Mouse (Mus musculus): ENCODE measurements at regions not wholly inside any gene's neighbourhood (a gene's known extent, or its start where the extent isn't known, plus 50 kb on each side); places are given as distances from the start of the nearest gene placed in this dataset.

DNA sequence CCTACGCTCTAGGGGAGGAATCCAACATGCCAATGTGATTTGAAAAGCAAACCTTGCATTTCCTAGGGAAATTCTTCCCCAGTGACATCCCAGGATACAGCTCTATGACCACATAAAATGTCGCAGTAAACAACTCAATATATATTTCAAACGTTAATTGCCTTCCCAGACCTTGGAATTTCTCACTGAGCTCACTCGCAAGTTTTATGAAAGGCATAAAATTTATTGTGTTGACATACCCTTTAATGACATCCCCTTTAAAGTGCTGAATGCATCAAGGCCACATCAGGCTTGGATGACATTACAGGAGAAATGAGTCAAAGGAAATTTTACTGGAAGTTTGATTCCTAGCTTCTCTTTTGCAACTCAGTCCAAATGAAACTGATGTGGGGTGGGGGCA is 337.0 kb downstream of the Rps15a start:
- TF ChIP-seq POLR2A (IDR thresholded peaks at IDR 0.05; ENCODE audit: borderline replicate concordance, control insufficient read depth, low read depth, low read length) (no peak), CTCF (IDR thresholded peaks at IDR 0.05; ENCODE audit: control insufficient read depth, insufficient read depth, low read length) (no peak)
- 76% methylated on average over 4 of the region's 4 CpGs for WGBS
- Histone ChIP-seq H3K27ac (ENCODE audit: control insufficient read depth, insufficient read depth, low read depth, low read length, poor library complexity) (no peak overlapping the region), H3K4me3 (replicated peaks; ENCODE audit: control insufficient read depth, low read depth, low read length) (no peak overlapping the region), H3K4me1 (ENCODE audit: control insufficient read depth, insufficient read depth, low read length) (no peaks in the 10 kb centered on the region)

DNA sequence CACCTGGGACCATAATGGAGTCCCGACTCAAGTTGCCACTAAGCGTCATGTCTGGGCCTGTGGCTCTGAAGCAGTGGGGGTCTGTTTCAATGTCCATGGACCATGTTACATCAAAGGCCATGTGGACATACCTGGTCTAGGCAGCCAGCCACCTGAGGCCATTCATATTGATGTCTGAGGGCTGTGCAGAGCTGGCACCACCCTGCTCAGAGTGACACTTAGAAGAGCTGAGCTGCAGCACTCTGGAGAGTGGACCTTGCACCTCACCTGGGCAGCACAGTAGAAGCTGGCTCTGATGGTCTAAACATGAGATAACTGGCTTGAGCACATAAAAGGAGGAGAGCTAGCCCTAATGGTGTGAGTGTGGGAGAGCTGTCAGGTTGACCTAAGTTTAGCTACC is 338.1 kb downstream of the Rps15a start:
- Histone ChIP-seq H3K4me3 (replicated peaks; ENCODE audit: control insufficient read depth, low read depth, low read length) (no peak overlapping the region), H3K27ac (ENCODE audit: control insufficient read depth, insufficient read depth, low read depth, low read length, poor library complexity) (no peak overlapping the region), H3K4me1 (ENCODE audit: control insufficient read depth, insufficient read depth, low read length) (no peaks in the 10 kb centered on the region; the same call in 1 of the 2 replicates)
- TF ChIP-seq POLR2A (IDR thresholded peaks at IDR 0.05; ENCODE audit: borderline replicate concordance, control insufficient read depth, low read depth, low read length) (no peak), CTCF (IDR thresholded peaks at IDR 0.05; ENCODE audit: control insufficient read depth, insufficient read depth, low read length) (no peak)
- WGBS = 88% methylated on average over 2 of the region's 2 CpGs

DNA sequence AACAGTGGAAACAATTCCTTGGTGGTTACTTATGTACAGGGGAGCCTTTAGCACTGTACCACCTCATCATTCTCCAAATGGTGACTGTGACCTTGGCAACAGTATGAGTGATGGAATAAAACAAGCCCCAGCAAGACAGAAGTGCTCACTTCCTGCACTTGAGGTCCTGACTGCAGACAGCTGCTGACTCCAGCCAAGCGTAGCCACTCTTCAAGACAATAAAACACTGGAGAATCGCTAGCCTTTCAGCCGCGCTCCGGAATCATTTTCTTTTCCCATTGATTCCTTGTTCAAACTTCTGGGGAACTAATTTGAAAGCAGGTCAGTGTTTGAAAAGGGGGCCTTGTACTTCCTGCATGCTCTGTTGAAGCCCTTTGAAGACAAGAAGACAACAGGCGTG is 344.2 kb downstream of the Rps15a start:
- Histone ChIP-seq H3K4me1 (ENCODE audit: control insufficient read depth, insufficient read depth, low read length) (no peaks in the 10 kb centered on the region; the same call in 1 of the 2 replicates), H3K4me3 (replicated peaks; ENCODE audit: control insufficient read depth, low read depth, low read length) (no peak overlapping the region), H3K27ac (ENCODE audit: control insufficient read depth, insufficient read depth, low read depth, low read length, poor library complexity) (no peak overlapping the region)
- no peak for TF ChIP-seq POLR2A (IDR thresholded peaks at IDR 0.05; ENCODE audit: borderline replicate concordance, control insufficient read depth, low read depth, low read length)
- no peak for TF ChIP-seq CTCF (IDR thresholded peaks at IDR 0.05; ENCODE audit: control insufficient read depth, insufficient read depth, low read length)
- 89% methylated on average over 6 of the region's 6 CpGs for WGBS

DNA sequence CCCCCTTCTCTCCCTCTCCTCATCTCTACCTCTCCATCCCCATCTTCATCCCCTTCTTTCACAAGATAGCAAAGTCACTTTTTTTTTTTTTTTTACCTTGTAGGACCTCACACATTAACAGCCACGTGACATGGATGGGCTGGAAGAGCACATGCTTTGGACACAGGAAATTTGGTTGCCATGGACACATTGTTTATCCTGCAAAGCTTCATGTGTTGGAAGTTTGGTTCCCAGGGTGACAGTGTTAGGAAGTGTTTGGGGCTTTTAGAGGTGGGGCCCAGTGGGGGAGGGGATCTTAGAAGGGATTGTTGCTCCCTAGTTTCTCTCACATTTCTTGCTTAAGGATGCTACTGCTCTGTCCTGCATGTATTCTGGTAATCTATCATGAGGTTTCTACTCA is 356.5 kb downstream of the Rps15a start:
- Histone ChIP-seq H3K27ac (ENCODE audit: control insufficient read depth, insufficient read depth, low read depth, low read length, poor library complexity) (no peak overlapping the region), H3K4me3 (replicated peaks; ENCODE audit: control insufficient read depth, low read depth, low read length) (no peak overlapping the region), H3K4me1 (ENCODE audit: control insufficient read depth, insufficient read depth, low read length) (no peaks in the 10 kb centered on the region)
- TF ChIP-seq POLR2A (IDR thresholded peaks at IDR 0.05; ENCODE audit: borderline replicate concordance, control insufficient read depth, low read depth, low read length) (no peak), CTCF (IDR thresholded peaks at IDR 0.05; ENCODE audit: control insufficient read depth, insufficient read depth, low read length) (no peak)
- 59% methylated on average over 1 of the region's 1 CpGs for WGBS

DNA sequence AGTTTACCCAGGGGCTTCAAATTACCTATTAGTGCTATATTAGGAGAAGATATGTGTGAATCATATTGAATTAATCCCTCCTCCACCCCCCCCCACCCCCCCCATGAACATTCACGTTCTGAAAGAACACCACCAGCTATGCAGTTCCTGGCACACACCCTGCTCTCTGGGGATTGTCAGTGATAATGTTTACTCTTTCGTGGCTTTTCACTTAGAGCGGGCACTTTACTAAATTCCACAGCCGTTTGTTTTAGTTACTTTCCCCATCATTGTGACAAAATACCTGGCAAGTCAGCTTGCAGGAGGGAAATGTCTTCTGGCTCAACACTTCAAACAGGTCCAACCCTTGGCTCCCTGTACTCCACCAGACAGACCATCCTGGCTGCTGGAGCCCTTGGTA is 359.0 kb downstream of the Rps15a start:
- TF ChIP-seq POLR2A (IDR thresholded peaks at IDR 0.05; ENCODE audit: borderline replicate concordance, control insufficient read depth, low read depth, low read length) (no peak), CTCF (IDR thresholded peaks at IDR 0.05; ENCODE audit: control insufficient read depth, insufficient read depth, low read length) (no peak)
- H3K27ac ChIP-seq (ENCODE audit: control insufficient read depth, insufficient read depth, low read depth, low read length, poor library complexity) = no peak overlapping the region
- H3K4me1 ChIP-seq (ENCODE audit: control insufficient read depth, insufficient read depth, low read length) = no peaks in the 10 kb centered on the region
- H3K4me3 ChIP-seq (replicated peaks; ENCODE audit: control insufficient read depth, low read depth, low read length) = no peak overlapping the region
- WGBS = 39% methylated on average over 4 of the region's 4 CpGs

DNA sequence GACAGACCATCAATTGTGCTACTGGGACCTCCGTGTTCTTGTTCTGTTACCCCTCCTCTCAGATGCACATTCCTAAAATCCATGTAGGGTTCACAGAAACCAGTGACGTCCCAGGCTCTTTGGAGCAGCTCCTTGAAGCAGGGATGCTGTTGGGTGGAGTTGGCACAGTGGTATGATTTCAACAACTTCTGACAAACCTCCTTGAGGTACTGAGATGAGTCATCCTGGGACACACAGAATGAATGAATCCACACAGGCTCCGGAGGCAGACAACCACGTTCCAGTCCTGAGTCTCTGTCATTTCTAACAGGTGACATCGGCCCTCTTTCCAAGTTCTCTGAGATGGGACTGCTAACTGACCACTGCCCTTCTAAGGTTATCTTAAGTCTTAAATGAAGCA is 360.2 kb downstream of the Rps15a start:
- WGBS = 84% methylated on average over 5 of the region's 5 CpGs
- H3K4me1 ChIP-seq (ENCODE audit: control insufficient read depth, insufficient read depth, low read length) = no peaks in the 10 kb centered on the region

DNA sequence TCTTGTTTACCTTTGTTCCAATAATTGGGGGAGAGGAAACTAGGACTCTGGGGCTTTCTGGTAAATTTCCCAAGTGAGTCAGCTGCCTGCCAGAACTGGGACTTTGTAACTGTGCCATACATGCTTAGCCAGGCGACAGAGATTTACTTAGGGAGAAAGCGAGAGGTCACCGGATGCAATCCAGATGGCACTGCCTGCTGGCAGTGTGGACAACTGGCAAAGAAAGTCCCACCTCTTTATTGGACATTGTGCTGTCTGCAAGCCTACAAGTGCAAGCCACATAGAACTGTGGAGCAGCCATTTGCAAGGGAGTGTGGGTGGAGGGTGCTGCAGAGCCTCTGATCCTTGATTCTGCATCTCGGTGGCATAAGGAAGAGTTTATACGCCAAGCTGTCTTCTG is 362.7 kb downstream of the Rps15a start:
- H3K4me1 ChIP-seq (ENCODE audit: control insufficient read depth, insufficient read depth, low read length) = no peaks in the 10 kb centered on the region
- no peak for TF ChIP-seq CTCF (IDR thresholded peaks at IDR 0.05; ENCODE audit: control insufficient read depth, insufficient read depth, low read length)
- TF ChIP-seq POLR2A (IDR thresholded peaks at IDR 0.05; ENCODE audit: borderline replicate concordance, control insufficient read depth, low read depth, low read length) = no peak
- no peak overlapping the region for H3K4me3 ChIP-seq (replicated peaks; ENCODE audit: control insufficient read depth, low read depth, low read length)
- H3K27ac ChIP-seq (ENCODE audit: control insufficient read depth, insufficient read depth, low read depth, low read length, poor library complexity) = no peak overlapping the region
- 81% methylated on average over 5 of the region's 5 CpGs for WGBS

More for the DNA sequence above, 360.2 kb downstream of the Rps15a start:
- no peak for TF ChIP-seq CTCF (IDR thresholded peaks at IDR 0.05; ENCODE audit: control insufficient read depth, insufficient read depth, low read length)
- no peak for TF ChIP-seq POLR2A (IDR thresholded peaks at IDR 0.05; ENCODE audit: borderline replicate concordance, control insufficient read depth, low read depth, low read length)
- Histone ChIP-seq H3K4me3 (replicated peaks; ENCODE audit: control insufficient read depth, low read depth, low read length) (no peak overlapping the region), H3K27ac (ENCODE audit: control insufficient read depth, insufficient read depth, low read depth, low read length, poor library complexity) (no peak overlapping the region)

DNA sequence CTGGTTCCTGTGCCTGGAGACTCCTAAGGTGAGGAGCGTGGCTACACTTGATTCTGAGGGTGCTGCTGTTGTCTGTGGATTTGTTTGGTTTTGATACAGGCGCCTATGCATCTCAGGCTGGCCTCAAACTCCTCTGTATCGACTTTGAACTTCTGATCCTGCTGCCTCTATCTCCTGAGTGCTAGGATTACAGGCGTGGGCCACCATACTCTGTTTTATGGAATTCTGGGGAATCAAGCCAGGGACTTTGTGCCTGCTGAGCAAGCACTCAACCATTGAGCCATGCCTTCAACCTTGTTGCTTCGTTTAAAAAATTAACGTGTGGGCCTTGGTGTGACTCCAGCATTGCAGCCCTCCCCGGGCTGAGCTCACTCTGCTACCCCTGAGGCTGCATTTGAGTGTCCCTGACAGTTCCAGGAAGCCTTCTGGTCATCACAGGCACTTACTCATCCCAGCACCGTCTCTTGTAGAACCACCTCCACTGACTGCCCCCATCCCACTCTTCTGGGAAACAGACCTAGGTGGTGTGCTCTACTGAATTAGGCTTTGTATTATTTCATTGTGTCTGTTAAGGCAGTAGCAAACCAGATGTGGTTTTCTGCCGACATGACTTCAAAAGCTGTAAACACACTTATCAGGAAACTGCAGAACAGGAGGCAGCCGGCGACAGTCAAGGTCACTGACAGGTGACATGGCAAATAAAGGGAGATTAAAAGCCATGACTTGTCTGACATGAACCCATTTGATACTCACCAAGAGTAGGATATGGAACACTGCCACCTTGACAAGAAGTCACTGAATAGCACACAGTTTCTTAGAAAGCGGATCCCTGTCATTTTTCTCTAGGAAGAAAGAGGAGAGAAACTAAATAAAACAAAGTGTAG is 363.4 kb downstream of the Rps15a start:
- TF ChIP-seq CTCF (IDR thresholded peaks at IDR 0.05; ENCODE audit: control insufficient read depth, insufficient read depth, low read length) = no peak
- no peak for TF ChIP-seq POLR2A (IDR thresholded peaks at IDR 0.05; ENCODE audit: borderline replicate concordance, control insufficient read depth, low read depth, low read length)
- WGBS = 34% methylated on average over 12 of the region's 12 CpGs
- Histone ChIP-seq H3K27ac (ENCODE audit: control insufficient read depth, insufficient read depth, low read depth, low read length, poor library complexity) (no peak overlapping the region), H3K4me3 (replicated peaks; ENCODE audit: control insufficient read depth, low read depth, low read length) (no peak overlapping the region), H3K4me1 (ENCODE audit: control insufficient read depth, insufficient read depth, low read length) (no peaks in the 10 kb centered on the region)

Data from bone marrow, adult 2 months (tissue).